Mouse (Mus musculus): ENCODE data around the gene Pdzrn3.

The Pdzrn3 gene

GRCm38 (mm10) chr6:101372982-101373381 is 4.7 kb downstream of the Pdzrn3 start:
- in situ Hi-C loops (cut with MboI, MseI): no loop called here

- in situ Hi-C loops (cut with MboI, MseI): no loop called here
Observed at GRCm38 (mm10) chr6:101366809-101367602, 10.7 kb downstream of the Pdzrn3 start.

- in situ Hi-C loops (cut with MboI, MseI): no loop called here
Observed at GRCm38 (mm10) chr6:101365795-101366194, 11.9 kb downstream of the Pdzrn3 start.

- in situ Hi-C loops (cut with MboI, MseI): no loop called here
Observed at GRCm38 (mm10) chr6:101363904-101364303, 13.8 kb downstream of the Pdzrn3 start.

GRCm38 (mm10) chr6:101362728-101363127 is 15.0 kb downstream of the Pdzrn3 start:
- in situ Hi-C loops (cut with MboI, MseI): no loop called here

- in situ Hi-C loops (cut with MboI, MseI): no loop called here
Observed at GRCm38 (mm10) chr6:101362268-101362667, 15.4 kb downstream of the Pdzrn3 start.

GRCm38 (mm10) chr6:101360211-101360737 is 17.4 kb downstream of the Pdzrn3 start:
- in situ Hi-C loops (cut with MboI, MseI): no loop called here

GRCm38 (mm10) chr6:101359646-101360045 is 18.1 kb downstream of the Pdzrn3 start:
- in situ Hi-C loops (cut with MboI, MseI): no loop called here

GRCm38 (mm10) chr6:101354887-101355286 is 22.8 kb downstream of the Pdzrn3 start:
- in situ Hi-C loops (cut with MboI, MseI): no loop called here

GRCm38 (mm10) chr6:101354230-101354881 is 23.3 kb downstream of the Pdzrn3 start:
- in situ Hi-C loops (cut with MboI, MseI): no loop called here

GRCm38 (mm10) chr6:101353701-101354100 is 24.0 kb downstream of the Pdzrn3 start:
- in situ Hi-C loops (cut with MboI, MseI): no loop called here

- in situ Hi-C loops (cut with MboI, MseI): no loop called here
Observed at GRCm38 (mm10) chr6:101352626-101353025, 25.1 kb downstream of the Pdzrn3 start.

GRCm38 (mm10) chr6:101351100-101351499 is 26.6 kb downstream of the Pdzrn3 start:
- in situ Hi-C loops (cut with MboI, MseI): no loop called here

GRCm38 (mm10) chr6:101350414-101350973 is 27.2 kb downstream of the Pdzrn3 start:
- in situ Hi-C loops (cut with MboI, MseI): no loop called here

GRCm38 (mm10) chr6:101348496-101348895 is 29.2 kb downstream of the Pdzrn3 start:
- in situ Hi-C loops (cut with MboI, MseI): loop anchor here (10.0 kb wide), 1 partner anchor 506 kb away; no protein-coding TSS in a partner anchor

GRCm38 (mm10) chr6:101340051-101340450 is 37.6 kb downstream of the Pdzrn3 start:
- in situ Hi-C loops (cut with MboI, MseI): loop anchor here (10.0 kb wide), 1 partner anchor 515 kb away; no protein-coding TSS in a partner anchor

GRCm38 (mm10) chr6:101337842-101338528 is 39.7 kb downstream of the Pdzrn3 start:
- in situ Hi-C loops (cut with MboI, MseI): no loop called here

GRCm38 (mm10) chr6:101336660-101337059 is 41.0 kb downstream of the Pdzrn3 start:
- in situ Hi-C loops (cut with MboI, MseI): no loop called here

- in situ Hi-C loops (cut with MboI, MseI): no loop called here
Observed at GRCm38 (mm10) chr6:101335744-101336143, 42.0 kb downstream of the Pdzrn3 start.

GRCm38 (mm10) chr6:101334495-101334894 is 43.2 kb downstream of the Pdzrn3 start:
- in situ Hi-C loops (cut with MboI, MseI): no loop called here

GRCm38 (mm10) chr6:101330392-101330791 is 47.3 kb downstream of the Pdzrn3 start:
- in situ Hi-C loops (cut with MboI, MseI): no loop called here

GRCm38 (mm10) chr6:101329499-101329898 is 48.2 kb downstream of the Pdzrn3 start:
- in situ Hi-C loops (cut with MboI, MseI): no loop called here

All from T-helper 2 cell (primary cell).